Mouse (Mus musculus): ENCODE measurements around the gene Gm15217. TPM values are rescaled to one million over a fixed set of nuclear protein-coding genes. Genes with fewer than 3 reads are reported as not detected.

Gm15217 gene
- polyA plus RNA-seq, 1 experiment, result not detected

DNA sequence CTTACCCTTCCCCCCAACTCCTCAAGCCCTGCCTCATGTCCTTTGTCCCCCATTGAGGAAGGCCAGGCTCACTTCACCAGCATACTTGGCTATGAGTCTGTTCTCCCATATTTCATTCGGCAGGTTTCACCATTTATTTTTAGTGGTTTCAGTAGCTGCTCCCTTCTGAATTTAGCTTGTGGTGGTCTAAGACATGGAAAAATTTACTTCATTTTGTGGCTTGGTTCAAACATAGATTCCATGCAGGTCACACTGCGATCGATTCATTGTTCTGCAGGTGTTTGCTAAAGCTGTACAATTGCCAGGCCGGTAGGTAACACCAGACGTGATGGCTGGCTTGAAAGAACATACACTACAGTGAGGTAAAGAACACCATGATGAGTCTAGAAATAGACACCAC is 51.0 kb downstream of the Gm15217 start:
- H3K27me3 ChIP-seq (ENCODE audit: control insufficient read depth, insufficient read depth, insufficient read length), result no peaks in the 10 kb centered on the region
- H3K4me3 ChIP-seq, result no peak overlapping the region
- no peaks in the 10 kb centered on the region for H3K36me3 ChIP-seq (ENCODE audit: control insufficient read depth, insufficient read depth)
- no peaks in the 10 kb centered on the region for H3K79me2 ChIP-seq (ENCODE audit: control insufficient read depth, insufficient read depth)
- no peak for TF ChIP-seq MYOG (IDR thresholded peaks at IDR 0.05; ENCODE audit: control insufficient read depth in 1 of 3, insufficient read depth in 1 of 3, insufficient read length in 2 of 3, low read depth in 2 of 3)
- no peak for TF ChIP-seq REST (IDR thresholded peaks at IDR 0.05; ENCODE audit: insufficient read depth, insufficient read length)
- TF ChIP-seq POLR2AphosphoS2 (IDR thresholded peaks at IDR 0.05; ENCODE audit: insufficient read length, low read depth), result no peak
- no peak for TF ChIP-seq TCF3 (IDR thresholded peaks at IDR 0.05; ENCODE audit: insufficient read length, low read depth)
- TF ChIP-seq MAX (IDR thresholded peaks at IDR 0.05; ENCODE audit: low read depth), result no peak
- no peak for TF ChIP-seq MYOD1 (IDR thresholded peaks at IDR 0.05; ENCODE audit: control insufficient read depth in 1 of 3, insufficient read length in 2 of 3, low read depth in 2 of 3)
- no peak overlapping the region for H3ac ChIP-seq (ENCODE audit: control insufficient read depth, insufficient read length)
- no peak overlapping the region for H3K4me2 ChIP-seq (ENCODE audit: low read depth)

Other genes starting within 250 kb of the Gm15217 start
- 0.02 TPM for gene Bmp4, start 11.3 kb downstream of the Gm15217 start, polyA plus RNA-seq (2012; fragmentation: generic; extraction: Trizol)